Mouse (Mus musculus) forebrain, postnatal 0 days (tissue): ENCODE results near the gene Scarf2. TPM values are rescaled to one million over a fixed set of nuclear protein-coding genes. Genes with fewer than 3 reads are reported as not detected.

ENCODE experiments used
- ATAC-seq: fragments of 200-750 bp; cut with Nextera tagmentation; 2 replicates; pipeline ENCODE4 v1.8.0; 2017; ENCODE audit warnings: mild to moderate bottlenecking, moderate library complexity
- DNase-seq: peaks from one replicate; pipeline ENCODE4 v3.0.0-alpha.2; 2015
- H3K27ac ChIP-seq: fragments of 300-500 bp; sonication (generic); 2 replicates; pipeline ENCODE4 v1.5.1; 2014; ENCODE audit warnings: low read depth, mild to moderate bottlenecking, antibody characterized with exemption, low read length, moderate library complexity, mixed read lengths
- H3K27me3 ChIP-seq: fragments of 300-500 bp; sonication (generic); 2 replicates; pipeline ENCODE4 v1.6.1; 2014; ENCODE audit warnings: mild to moderate bottlenecking, low read length, mixed read lengths; ENCODE audit not compliant: insufficient read depth
- H3K36me3 ChIP-seq: fragments of 300-500 bp; sonication (generic); 2 replicates; pipeline ENCODE4 v1.6.1; 2014; ENCODE audit warnings: mild to moderate bottlenecking, moderate library complexity; ENCODE audit not compliant: insufficient read depth
- H3K4me1 ChIP-seq: fragments of 300-500 bp; sonication (generic); 2 replicates; pipeline ENCODE4 v1.6.1; 2014; ENCODE audit warnings: antibody characterized with exemption; ENCODE audit not compliant: insufficient read depth
- H3K4me2 ChIP-seq: fragments of 300-500 bp; sonication (generic); 2 replicates; pipeline ENCODE4 v1.6.1; 2014; ENCODE audit warnings: low read depth, mild to moderate bottlenecking, moderate library complexity
- H3K4me3 ChIP-seq: fragments of 300-500 bp; sonication (generic); 2 replicates; pipeline ENCODE4 v1.5.1; 2014; ENCODE audit warnings: low read depth, low read length, mixed read lengths
- H3K9ac ChIP-seq: fragments of 300-500 bp; sonication (generic); 2 replicates; pipeline ENCODE4 v1.6.1; 2014; ENCODE audit warnings: mild to moderate bottlenecking
- H3K9me3 ChIP-seq: fragments of 300-500 bp; sonication (generic); 2 replicates; pipeline ENCODE4 v1.6.1; 2016; ENCODE audit warnings: low read length
- CTCF ChIP-seq: sonication (generic); IDR thresholded peaks from 2 replicates; pipeline ENCODE4 v1.5.1; 2016; ENCODE audit warnings: antibody characterized with exemption, control low read depth, low read depth
- WGBS: fragments of 180-500 bp; shearing (Covaris S2); extraction: QIAGEN DNeasy Blood & Tissue Kit; methylation state at CpG from one replicate; pipeline ENCODE4 v1.1.7; 2014; 5-methylcytosine and 5-hydroxymethylcytosine counted together
- polyA plus RNA-seq: library from polyadenylated mRNA; unstranded; fragments of >200 nt; fragmentation: Nextera tagmentation; extraction: Ambion mirVana; gene quantifications from 2 replicates; pipeline ENCODE4 v1.2.1, GENCODE M21; 2015
- total RNA-seq: library from RNA; depleted of rRNA; stranded (reverse); fragments of >200 nt; gene quantifications from 2 replicates; pipeline ENCODE4 v1.2.3, GENCODE M21; 2014

Gene Scarf2
- total and polyA plus RNA-seq, 2 experiments from 2014 or later, result 2.1 to 10.6 TPM

DNA sequence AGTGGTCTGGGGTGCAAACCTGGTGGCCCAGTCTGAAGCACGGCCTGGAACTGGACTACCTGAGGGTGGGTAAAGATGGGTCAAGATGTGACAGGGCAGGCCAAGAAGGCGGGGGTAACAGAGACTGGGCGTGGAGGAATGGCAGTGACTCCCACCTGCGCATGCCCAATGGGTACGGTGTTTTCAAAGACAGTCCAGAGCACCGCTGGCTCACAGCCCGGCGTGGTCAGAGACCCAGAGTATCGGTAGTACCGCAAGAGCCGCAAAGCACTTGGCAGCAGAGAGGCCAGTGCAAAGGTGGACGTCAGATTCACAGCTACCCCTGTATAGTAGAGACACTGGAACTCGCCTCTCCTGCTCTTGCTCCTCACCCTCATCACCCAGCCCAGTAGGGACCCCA, 38.4 kb downstream of the Scarf2 start:
- no peak overlapping the region for H3K4me2 ChIP-seq
- whole genome bisulfite sequencing, result 39% methylated on average over 13 of the region's 13 CpGs
- no peak overlapping the region for H3K4me3 ChIP-seq
- H3K9ac ChIP-seq, result no peak overlapping the region
- peaks cover 5% of the 10 kb centered on the region; the same call in 1 of the 2 replicates for H3K36me3 ChIP-seq
- no peak for TF ChIP-seq CTCF
- DNase-seq (no peak), ATAC-seq (no peak)
- no peaks in the 10 kb centered on the region for H3K4me1 ChIP-seq
- peaks cover 32% of the 10 kb centered on the region for H3K27me3 ChIP-seq
- no peak overlapping the region for H3K27ac ChIP-seq
- no peaks in the 10 kb centered on the region for H3K9me3 ChIP-seq

DNA sequence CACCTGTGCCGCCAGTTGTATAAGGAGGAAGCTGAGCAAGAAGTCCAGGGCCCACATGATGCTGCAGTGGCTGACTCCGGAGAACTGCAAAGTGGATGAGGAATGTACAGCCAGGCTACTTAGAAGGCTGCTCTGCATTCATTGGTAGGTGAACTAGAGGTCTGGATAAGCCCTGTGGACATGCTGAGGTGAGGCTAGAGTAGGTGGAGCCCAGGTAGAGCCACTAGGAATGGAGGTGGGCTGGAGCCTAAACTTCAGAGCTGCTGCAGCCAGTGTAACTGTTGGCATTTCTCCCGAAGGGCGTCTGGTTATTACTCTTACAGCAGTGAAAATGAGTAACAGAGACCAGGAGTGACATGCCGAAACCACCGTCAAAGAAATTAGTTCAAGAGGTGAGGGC, 41.0 kb downstream of the Scarf2 start, which contains the start of gene Car15:
TSS of gene Car15 (minus strand) at position 314 of the 400 bp plus-strand sequence.
- no peaks in the 10 kb centered on the region for H3K9me3 ChIP-seq
- ATAC-seq, result no peak
- H3K9ac ChIP-seq, result no peak within 1 kb of the TSS
- peaks cover 28% of the 10 kb centered on the region for H3K36me3 ChIP-seq
- DNase-seq, result no peak
- H3K4me3 ChIP-seq, result no peak within 1 kb of the TSS
- H3K27ac ChIP-seq, result no peak within 1 kb of the TSS
- H3K27me3 ChIP-seq, result peaks cover 12% of the 10 kb centered on the region; the same call in 1 of the 2 replicates
- no peak for TF ChIP-seq CTCF
- no peaks in the 10 kb centered on the region for H3K4me1 ChIP-seq
- H3K4me2 ChIP-seq, result no peak within 1 kb of the TSS
- 88% methylated on average over 6 of the region's 6 CpGs for WGBS

DNA sequence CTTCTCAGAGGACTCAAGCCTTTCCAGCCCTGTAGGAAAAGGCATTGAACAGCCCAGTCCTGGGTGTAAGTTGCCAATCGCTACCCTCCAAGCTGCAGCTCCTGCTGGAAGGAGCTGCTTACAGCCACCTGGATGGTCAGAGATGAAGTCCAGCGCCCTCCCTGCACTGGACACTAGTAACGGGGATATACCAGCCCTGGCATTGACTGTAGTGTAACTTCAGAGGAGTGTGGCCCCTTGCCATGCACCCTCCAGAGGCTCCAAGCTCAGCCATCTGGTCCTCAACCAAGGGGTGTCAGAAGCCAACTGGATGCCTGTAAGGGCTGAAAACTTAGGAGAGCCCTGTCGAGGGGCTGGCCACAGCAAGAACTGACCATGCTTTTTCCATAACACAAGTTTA, 42.9 kb downstream of the Scarf2 start:
- H3K9ac ChIP-seq, result no peak overlapping the region
- H3K36me3 ChIP-seq, result peaks cover 48% of the 10 kb centered on the region

DNA sequence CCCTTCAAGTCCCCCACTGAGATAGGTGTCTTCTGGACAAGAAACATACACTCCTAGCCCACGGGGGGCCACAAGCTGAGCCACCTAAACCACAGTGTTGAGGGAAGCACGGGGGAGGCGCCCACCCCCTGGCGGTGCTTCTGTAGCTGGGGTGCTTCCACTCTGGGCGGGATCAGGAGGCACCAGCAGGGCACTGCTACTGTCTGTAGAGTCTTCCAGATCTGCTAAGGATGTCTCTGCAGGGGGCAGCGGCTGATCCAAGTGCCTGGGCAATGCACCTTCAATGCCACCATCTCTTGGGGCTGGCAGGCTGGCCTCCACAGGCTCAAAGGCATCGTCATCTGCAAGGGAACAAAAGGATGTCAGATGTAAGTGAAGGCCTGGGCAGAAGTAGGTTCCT, 45.4 kb downstream of the Scarf2 start:
- no peak for TF ChIP-seq CTCF
- Histone ChIP-seq H3K9me3 (no peaks in the 10 kb centered on the region), H3K36me3 (peaks cover 72% of the 10 kb centered on the region), H3K27me3 (no peaks in the 10 kb centered on the region), H3K4me2 (no peak overlapping the region), H3K4me1 (no peaks in the 10 kb centered on the region), H3K27ac (no peak overlapping the region), H3K9ac (no peak overlapping the region), H3K4me3 (no peak overlapping the region)
- no peak for DNase-seq
- ATAC-seq, result no peak
- 94% methylated on average over 7 of the region's 7 CpGs for WGBS

More for the DNA sequence above, 42.9 kb downstream of the Scarf2 start:
- H3K27me3 ChIP-seq, result peaks cover 4% of the 10 kb centered on the region; the same call in 1 of the 2 replicates
- H3K4me1 ChIP-seq, result no peaks in the 10 kb centered on the region
- no peak overlapping the region for H3K4me3 ChIP-seq
- ATAC-seq (no peak), DNase-seq (no peak)
- no peak overlapping the region for H3K4me2 ChIP-seq
- no peak for TF ChIP-seq CTCF
- WGBS, result 81% methylated on average over 4 of the region's 4 CpGs
- no peaks in the 10 kb centered on the region for H3K9me3 ChIP-seq
- no peak overlapping the region for H3K27ac ChIP-seq

DNA sequence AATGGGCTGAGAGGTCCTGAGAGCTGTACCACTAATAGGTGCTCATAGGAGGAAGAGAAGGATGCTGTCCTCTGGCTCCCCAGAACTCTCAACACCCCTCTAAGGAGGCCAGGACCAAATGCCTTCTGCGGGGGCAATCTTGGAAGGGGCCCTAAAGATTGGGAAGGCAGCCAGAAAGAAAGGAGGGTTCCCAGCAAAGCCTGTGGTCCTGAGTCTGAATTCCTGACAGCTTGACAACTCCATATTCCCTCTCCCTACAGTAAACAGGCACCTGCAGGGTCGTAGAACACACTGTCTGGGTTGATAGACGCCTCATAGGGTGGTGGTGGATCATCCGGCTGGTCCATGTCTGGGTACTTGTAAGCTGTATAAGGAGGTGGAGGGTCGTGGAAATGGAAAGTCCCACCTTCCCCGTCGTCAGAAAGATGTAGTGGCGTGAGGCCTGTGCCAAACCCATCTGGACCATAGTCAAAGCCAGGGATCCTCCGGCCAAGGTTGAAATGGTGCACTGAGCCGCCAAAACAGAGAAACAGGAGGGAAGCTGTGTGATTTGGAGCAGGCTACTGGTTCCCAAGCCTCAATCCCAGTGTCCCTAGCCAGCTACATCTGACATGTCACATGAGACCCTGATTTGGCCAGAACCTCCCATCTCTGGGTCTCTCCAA, 46.8 kb downstream of the Scarf2 start:
- Histone ChIP-seq H3K27me3 (no peaks in the 10 kb centered on the region), H3K9ac (no peak overlapping the region), H3K27ac (no peak overlapping the region), H3K36me3 (peaks cover 82% of the 10 kb centered on the region), H3K4me2 (no peak overlapping the region), H3K9me3 (no peaks in the 10 kb centered on the region), H3K4me3 (no peak overlapping the region), H3K4me1 (no peaks in the 10 kb centered on the region)
- WGBS, result 81% methylated on average over 10 of the region's 10 CpGs
- DNase-seq (no peak), ATAC-seq (no peak)
- no peak for TF ChIP-seq CTCF

DNA sequence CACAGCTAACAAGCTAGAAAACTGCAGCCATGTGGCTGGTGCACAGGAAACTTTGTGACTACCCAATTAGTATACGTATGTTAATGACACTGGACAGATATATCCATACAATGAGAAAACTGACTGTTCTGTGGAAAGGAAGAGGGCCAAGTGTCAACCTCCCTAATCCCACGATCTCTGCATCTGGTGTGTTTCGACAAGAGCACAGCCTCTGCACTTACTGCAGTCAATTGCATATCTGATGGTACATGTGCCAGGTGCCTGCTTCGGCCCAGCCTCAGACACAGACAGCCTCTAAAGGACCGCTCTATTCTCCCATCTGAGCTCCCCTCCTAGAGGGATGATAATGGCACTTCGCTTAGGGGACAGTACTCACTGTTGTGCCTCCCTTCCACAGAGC, 51.3 kb downstream of the Scarf2 start:
- peaks cover 76% of the 10 kb centered on the region for H3K36me3 ChIP-seq
- DNase-seq, result no peak
- H3K27ac ChIP-seq, result no peak overlapping the region
- H3K9me3 ChIP-seq, result no peaks in the 10 kb centered on the region
- H3K4me2 ChIP-seq, result no peak overlapping the region
- 91% methylated on average over 6 of the region's 6 CpGs for WGBS
- ATAC-seq, result peak; percentile 21; the same call in 1 of the 2 replicates
- H3K9ac ChIP-seq, result no peak overlapping the region
- H3K4me1 ChIP-seq, result no peaks in the 10 kb centered on the region
- no peak overlapping the region for H3K4me3 ChIP-seq
- TF ChIP-seq CTCF, result no peak
- H3K27me3 ChIP-seq, result no peaks in the 10 kb centered on the region

DNA sequence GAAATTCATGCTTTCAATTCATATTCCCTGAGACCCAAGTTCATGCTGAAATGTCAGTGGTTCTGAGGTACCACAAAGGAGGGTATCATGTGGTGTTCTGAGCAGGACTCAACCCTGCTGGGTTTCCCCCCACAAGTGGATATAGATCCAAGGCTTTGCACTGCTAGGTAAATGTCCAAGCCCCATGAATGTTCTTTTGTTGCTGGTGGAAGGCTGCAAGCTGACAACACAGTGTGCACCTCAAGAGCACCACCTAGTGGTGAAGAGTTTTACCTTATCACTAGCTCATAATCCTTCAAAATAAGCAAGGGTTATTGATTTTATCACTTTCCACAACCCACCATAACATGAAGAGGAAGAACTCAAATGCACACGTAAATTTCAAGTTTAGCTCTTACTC, 51.8 kb downstream of the Scarf2 start:
- WGBS, result 26% methylated on average over 1 of the region's 1 CpGs
- Histone ChIP-seq H3K36me3 (peaks cover 74% of the 10 kb centered on the region), H3K27me3 (no peaks in the 10 kb centered on the region), H3K9me3 (no peaks in the 10 kb centered on the region), H3K4me1 (no peaks in the 10 kb centered on the region), H3K4me3 (no peak overlapping the region), H3K4me2 (no peak overlapping the region), H3K9ac (no peak overlapping the region), H3K27ac (no peak overlapping the region)
- peak; percentile 86 for DNase-seq
- peak; percentile 83 for ATAC-seq
- TF ChIP-seq CTCF, result peak; percentile 88
